14 mouse cellular contexts compared by ENCODE assay signal in the genomic region with DNA sequence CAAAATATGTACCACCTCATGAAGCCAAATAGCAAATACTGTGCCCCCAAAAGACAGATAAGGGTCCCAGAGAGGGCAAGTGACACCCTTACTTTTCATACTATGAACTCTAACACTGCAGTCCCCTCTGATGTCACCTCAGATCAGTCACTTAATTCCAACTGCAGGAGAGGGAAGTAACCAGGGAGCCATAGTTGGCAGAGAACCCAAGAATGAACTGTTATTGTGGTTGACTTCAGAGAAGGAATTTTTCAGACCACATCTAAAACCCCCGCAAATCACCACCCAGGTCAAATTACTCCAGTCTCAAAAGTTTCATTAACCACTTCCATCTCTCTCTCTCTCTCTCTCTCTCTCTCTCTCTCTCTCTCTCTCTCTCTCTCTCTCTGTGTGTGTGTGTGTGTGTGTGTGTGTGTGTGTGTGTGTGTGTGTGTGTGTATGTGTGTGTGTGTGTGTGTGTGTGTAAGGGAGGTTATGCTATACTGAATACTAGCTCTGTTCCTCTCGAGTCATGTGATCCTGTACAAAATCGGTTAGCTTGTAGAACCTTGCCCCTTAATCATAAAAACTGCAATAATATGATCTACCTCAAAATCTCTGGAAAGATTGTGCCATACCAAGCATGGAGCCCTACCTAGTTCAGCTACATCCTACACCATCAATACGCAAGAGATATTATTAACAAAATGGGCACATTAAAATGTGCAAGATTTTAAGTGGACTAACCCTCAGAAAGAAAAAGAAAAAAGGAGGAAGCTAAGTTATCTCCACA.
DNase-seq lines count a peak whose midpoint lies in the region; ATAC-seq and TF ChIP-seq lines count a peak whose summit lies in the region.
"Had no signal": no experiment of that assay in that cellular context is flagged by ENCODE, and none has a peak within 500 bp of the region (broad histone marks: within the 10 kb centered on the region; RNA-seq: fewer than 3 reads in every experiment).

No protein-coding gene starts in this region.

- no peaks in the 10 kb centered on the region for H3K27me3 ChIP-seq in heart, embryonic 15.5 days
- no peaks in the 10 kb centered on the region for H3K27me3 ChIP-seq in lung, embryonic 16.5 days (ENCODE audit: control insufficient read depth, insufficient read depth, low read depth, low read length)
- H3K27me3 ChIP-seq in small intestine, adult 2 months (ENCODE audit: control insufficient read depth, insufficient read depth, low read length): no peaks in the 10 kb centered on the region
- H3K27me3 ChIP-seq: liver, embryonic 15.5 days; neural tube, embryonic 12.5 days had no signal

- TF ChIP-seq CTCF in small intestine, adult 2 months (IDR thresholded peaks at IDR 0.05; ENCODE audit: extremely low read depth, insufficient read length, insufficient replicate concordance, low read depth, low read length): no peak

- no peak for ATAC-seq in heart, embryonic 15.5 days (replicated peaks; ENCODE audit: insufficient number of reproducible peaks, insufficient read depth, low FRiP score, low read depth)
- peak; percentile 31; the same call in 1 of the 2 replicates for ATAC-seq in lung, embryonic 16.5 days (ENCODE audit: low read depth)
- ATAC-seq: hindbrain, embryonic 16.5 days had no signal

- H3K4me1 ChIP-seq in heart, embryonic 15.5 days (replicated peaks): peaks cover 50% of the 10 kb centered on the region
- peaks cover 39% of the 10 kb centered on the region for H3K4me1 ChIP-seq in lung, embryonic 16.5 days (replicated peaks; ENCODE audit: control insufficient read depth, insufficient read depth, low read length)
- H3K4me1 ChIP-seq in small intestine, adult 2 months (ENCODE audit: control insufficient read depth, insufficient read depth, insufficient read length, low read length): peaks cover 30% of the 10 kb centered on the region; the same call in 1 of the 2 replicates

- H3K9me3 ChIP-seq in heart, embryonic 15.5 days (replicated peaks): no peaks in the 10 kb centered on the region
- H3K9me3 ChIP-seq in lung, embryonic 16.5 days (ENCODE audit: control insufficient read depth, low read length): no peaks in the 10 kb centered on the region
- H3K9me3 ChIP-seq: liver, embryonic 15.5 days; neural tube, embryonic 12.5 days had no signal

- TF ChIP-seq POLR2A in small intestine, adult 2 months (IDR thresholded peaks at IDR 0.05; ENCODE audit: low read depth, low read length): no peak

- H3K4me3 ChIP-seq in heart, embryonic 15.5 days: no peak overlapping the region
- no peak overlapping the region for H3K4me3 ChIP-seq in lung, embryonic 16.5 days (ENCODE audit: low read length)
- no peak overlapping the region for H3K4me3 ChIP-seq in small intestine, adult 2 months (ENCODE audit: low read depth, low read length)
- H3K4me3 ChIP-seq: liver, embryonic 15.5 days; neural tube, embryonic 12.5 days had no signal

- 67% methylated on average over 4 of the region's 4 CpGs for WGBS in heart, embryonic 15.5 days
- WGBS in lung, embryonic 16.5 days: 55% methylated on average over 4 of the region's 4 CpGs
- 27% methylated on average over 4 of the region's 4 CpGs for WGBS in small intestine, adult 2 months

- H3K27ac ChIP-seq in heart, embryonic 15.5 days: peak overlapping the region; percentile 71
- peak overlapping the region; percentile 40 for H3K27ac ChIP-seq in lung, embryonic 16.5 days (ENCODE audit: low read length)
- H3K27ac ChIP-seq in small intestine, adult 2 months (ENCODE audit: insufficient read depth, low read depth, low read length): peak overlapping the region; percentile 20
- H3K27ac ChIP-seq: neural tube, embryonic 12.5 days had no signal

- peaks cover 2% of the 10 kb centered on the region; the same call in 1 of the 2 replicates for H3K36me3 ChIP-seq in heart, embryonic 15.5 days
- H3K36me3 ChIP-seq in lung, embryonic 16.5 days (ENCODE audit: control insufficient read depth, insufficient read depth, low read length): no peaks in the 10 kb centered on the region
- H3K36me3 ChIP-seq in small intestine, adult 2 months (ENCODE audit: control insufficient read depth, insufficient read depth, low read length): peaks cover 2% of the 10 kb centered on the region; the same call in 1 of the 2 replicates
- H3K36me3 ChIP-seq: liver, embryonic 15.5 days; neural tube, embryonic 12.5 days had no signal

- intact Hi-C loops in heart, postnatal 25 days (cut with DNase I): no loop called here

- no peak overlapping the region for H3K9ac ChIP-seq in heart, embryonic 15.5 days
- no peak overlapping the region for H3K9ac ChIP-seq in lung, embryonic 16.5 days (ENCODE audit: low read length)
- H3K9ac ChIP-seq: liver, embryonic 15.5 days; neural tube, embryonic 12.5 days had no signal

- H3K4me2 ChIP-seq in heart, embryonic 15.5 days: no peak overlapping the region
- no peak overlapping the region for H3K4me2 ChIP-seq in lung, embryonic 16.5 days (ENCODE audit: low read depth, low read length)
- H3K4me2 ChIP-seq: liver, embryonic 15.5 days; neural tube, embryonic 12.5 days had no signal

- DNase-seq in heart, postnatal 25 days (ENCODE audit: low spot score): no peak
- no peak for DNase-seq in lung, postnatal 25 days (ENCODE audit: low spot score)
- DNase-seq in forelimb bud, embryonic 11.5 days (ENCODE audit: low read depth, low spot score): peak; percentile 59
- no peak for DNase-seq in cerebellum, adult 18-20 months
- DNase-seq: cerebellum, postnatal 25 days; kidney, postnatal 25 days; midbrain, embryonic 14.5 days; thymus, adult 18-20 months had no signal

Comparison
In these comparisons a context has a peak if more than half of its experiments do, and no peak if none do; other contexts are left out.
1. H3K27ac ChIP-seq: peak in every context shown above with its lines; median percentile 71 in heart, embryonic 15.5 days; 40 in lung, embryonic 16.5 days; 20 in small intestine, adult 2 months.